In genomic region chr7:130267099-130267498, GRCm38 (mm10) we compare ENCODE assay signal across 8 mouse cellular contexts.
A peak's percentile ranks its signal among the peaks of the same experiment; 100 is the strongest.
DNase-seq lines count a peak whose midpoint lies in the region; ATAC-seq and TF ChIP-seq lines count a peak whose summit lies in the region.

No protein-coding gene starts in this region.

- WGBS in forebrain, embryonic 12.5 days = 36% methylated on average over 5 of the region's 5 CpGs
- WGBS in forebrain, embryonic 16.5 days = 26% methylated on average over 5 of the region's 5 CpGs
- 38% methylated on average over 5 of the region's 5 CpGs for WGBS in lung, embryonic 14.5 days
- 34% methylated on average over 5 of the region's 5 CpGs for WGBS in midbrain, embryonic 15.5 days

- 0 out of 2 replicates have a peak overlapping the region, but pooled peaks have one; percentile 25 for H3K27ac ChIP-seq in forebrain, embryonic 12.5 days
- no peak overlapping the region for H3K27ac ChIP-seq in forebrain, embryonic 16.5 days (ENCODE audit: low read length)
- H3K27ac ChIP-seq in lung, embryonic 14.5 days (ENCODE audit: low read depth) = no peak overlapping the region
- H3K27ac ChIP-seq in midbrain, embryonic 15.5 days = no peak overlapping the region

- DNase-seq in lung, embryonic 14.5 days = peak; percentile 64
- no peak for DNase-seq in lung, postnatal 14 days
- peak; percentile 55 for DNase-seq in brain, adult 2 months (ENCODE audit: low read depth, low spot score)
- DNase-seq in yolk sac, embryonic 10.5 days (ENCODE audit: low spot score) = no peak
- no peak for DNase-seq in right cerebral cortex, postnatal 4 days

- no peaks in the 10 kb centered on the region for H3K36me3 ChIP-seq in forebrain, embryonic 12.5 days (replicated peaks)
- no peaks in the 10 kb centered on the region for H3K36me3 ChIP-seq in forebrain, embryonic 16.5 days (ENCODE audit: control insufficient read depth, insufficient read depth)
- H3K36me3 ChIP-seq in lung, embryonic 14.5 days (ENCODE audit: insufficient read depth) = 0 out of 2 replicates have a peak, but pooled peaks cover 10% of the 10 kb centered on the region
- no peaks in the 10 kb centered on the region for H3K36me3 ChIP-seq in midbrain, embryonic 15.5 days (replicated peaks)

- TF ChIP-seq CTCF in lung, embryonic 14.5 days (IDR thresholded peaks at IDR 0.05; ENCODE audit: low read depth) = peak; percentile 78

- H3K4me1 ChIP-seq in forebrain, embryonic 12.5 days = peaks cover 61% of the 10 kb centered on the region
- H3K4me1 ChIP-seq in forebrain, embryonic 16.5 days (replicated peaks; ENCODE audit: control insufficient read depth, insufficient read depth, low read length) = peaks cover 28% of the 10 kb centered on the region
- H3K4me1 ChIP-seq in lung, embryonic 14.5 days (ENCODE audit: insufficient read depth) = peaks cover 12% of the 10 kb centered on the region; the same call in 1 of the 2 replicates
- peaks cover 50% of the 10 kb centered on the region for H3K4me1 ChIP-seq in midbrain, embryonic 15.5 days

- no peak overlapping the region; the same call in 1 of the 2 replicates for H3K4me2 ChIP-seq in forebrain, embryonic 12.5 days
- H3K4me2 ChIP-seq in forebrain, embryonic 16.5 days (ENCODE audit: low read length) = no peak overlapping the region
- H3K4me2 ChIP-seq in lung, embryonic 14.5 days = no peak overlapping the region
- peak overlapping the region; percentile 97 for H3K4me2 ChIP-seq in midbrain, embryonic 15.5 days

- no peaks in the 10 kb centered on the region for H3K9me3 ChIP-seq in forebrain, embryonic 12.5 days
- H3K9me3 ChIP-seq in forebrain, embryonic 16.5 days (ENCODE audit: control insufficient read depth, low read length) = 0 out of 2 replicates have a peak, but pooled peaks cover 2% of the 10 kb centered on the region
- H3K9me3 ChIP-seq in lung, embryonic 14.5 days (ENCODE audit: low read depth, low read length) = no peaks in the 10 kb centered on the region
- no peaks in the 10 kb centered on the region for H3K9me3 ChIP-seq in midbrain, embryonic 15.5 days

- H3K9ac ChIP-seq in forebrain, embryonic 12.5 days = no peak overlapping the region
- H3K9ac ChIP-seq in forebrain, embryonic 16.5 days (replicated peaks; ENCODE audit: low read depth, low read length) = no peak overlapping the region
- no peak overlapping the region for H3K9ac ChIP-seq in lung, embryonic 14.5 days
- H3K9ac ChIP-seq in midbrain, embryonic 15.5 days = no peak overlapping the region

- no peak for ATAC-seq in forebrain, embryonic 12.5 days (ENCODE audit: low FRiP score)
- no peak for ATAC-seq in forebrain, embryonic 16.5 days
- no peak for ATAC-seq in lung, embryonic 14.5 days (ENCODE audit: insufficient read depth)
- no peak for ATAC-seq in midbrain, embryonic 15.5 days (replicated peaks)

- no peak overlapping the region for H3K4me3 ChIP-seq in forebrain, embryonic 12.5 days (replicated peaks)
- H3K4me3 ChIP-seq in forebrain, embryonic 16.5 days (replicated peaks; ENCODE audit: low read length) = no peak overlapping the region
- H3K4me3 ChIP-seq in lung, embryonic 14.5 days (ENCODE audit: low read depth, low read length) = no peak overlapping the region
- H3K4me3 ChIP-seq in midbrain, embryonic 15.5 days = peak overlapping the region; percentile 60; the same call in 1 of the 2 replicates

- H3K27me3 ChIP-seq in forebrain, embryonic 12.5 days = peaks cover 24% of the 10 kb centered on the region
- H3K27me3 ChIP-seq in forebrain, embryonic 16.5 days (replicated peaks; ENCODE audit: control insufficient read depth, insufficient read depth, low read length) = no peaks in the 10 kb centered on the region
- H3K27me3 ChIP-seq in lung, embryonic 14.5 days (ENCODE audit: insufficient read depth, low read length) = no peaks in the 10 kb centered on the region
- H3K27me3 ChIP-seq in midbrain, embryonic 15.5 days (replicated peaks) = peaks cover 3% of the 10 kb centered on the region; the same call in 1 of the 2 replicates

Comparison
In these comparisons a context has a peak if more than half of its experiments do, and no peak if none do; other contexts are left out.
1. DNase-seq: peak in lung, embryonic 14.5 days (single experiment) and brain, adult 2 months (single experiment); none in lung, postnatal 14 days (single experiment), yolk sac, embryonic 10.5 days (single experiment) and right cerebral cortex, postnatal 4 days (single experiment).